Mouse (Mus musculus) hindlimb bud, embryonic 11.5 days (tissue): ENCODE results near the gene Fstl5.
"Not testable (repeated sequence)": the region's sequence is repeated elsewhere in the genome, so short reads cannot be mapped to it uniquely, and the experiment has no call there.

Experiments used
- DNase-seq: peaks from one replicate; pipeline ENCODE4 v3.0.0-alpha.2; 2012; ENCODE audit warnings: low read depth, low spot score; ENCODE audit errors: extremely low spot score

Gene Fstl5

DNA sequence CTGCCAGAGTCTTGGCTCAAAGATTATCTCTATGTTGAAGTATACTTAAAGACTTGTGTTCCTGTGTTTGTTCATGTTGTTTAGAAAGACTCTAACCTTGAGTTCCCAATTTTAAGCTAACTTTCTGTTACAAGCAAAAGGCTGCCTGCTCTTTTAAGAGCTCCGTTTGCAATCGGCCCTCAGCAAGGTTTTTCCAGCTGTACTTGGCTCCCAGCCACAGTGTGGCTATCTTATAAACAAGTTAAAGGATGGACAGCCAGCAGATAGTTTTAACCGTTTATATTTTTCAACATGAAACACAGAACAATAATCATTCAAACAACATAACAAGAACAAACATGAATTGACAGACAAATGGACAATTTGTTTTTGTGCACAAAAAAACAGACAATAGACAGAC is 433.8 kb downstream of the Fstl5 start:
- DNase-seq: not testable (repeated sequence)

DNA sequence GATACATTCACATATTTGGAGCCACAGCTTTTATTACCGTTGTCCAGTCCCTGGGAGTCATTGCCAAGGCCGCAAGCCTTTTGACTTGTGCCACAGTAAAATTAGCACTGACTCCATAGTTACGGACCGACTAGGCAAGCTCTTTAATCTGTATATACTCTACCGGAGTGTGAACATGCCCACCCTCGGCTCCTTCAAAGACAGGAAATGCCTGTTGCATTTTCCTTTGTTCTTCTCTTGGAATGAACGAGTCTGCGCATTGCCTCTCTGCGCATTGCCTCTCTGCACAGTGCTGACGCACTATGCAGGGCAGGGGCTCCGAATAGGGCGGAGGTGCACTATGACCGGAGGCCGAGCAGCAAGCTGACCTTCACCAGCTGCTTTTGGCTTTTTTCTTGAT is 434.7 kb downstream of the Fstl5 start:
- DNase-seq: no peak

DNA sequence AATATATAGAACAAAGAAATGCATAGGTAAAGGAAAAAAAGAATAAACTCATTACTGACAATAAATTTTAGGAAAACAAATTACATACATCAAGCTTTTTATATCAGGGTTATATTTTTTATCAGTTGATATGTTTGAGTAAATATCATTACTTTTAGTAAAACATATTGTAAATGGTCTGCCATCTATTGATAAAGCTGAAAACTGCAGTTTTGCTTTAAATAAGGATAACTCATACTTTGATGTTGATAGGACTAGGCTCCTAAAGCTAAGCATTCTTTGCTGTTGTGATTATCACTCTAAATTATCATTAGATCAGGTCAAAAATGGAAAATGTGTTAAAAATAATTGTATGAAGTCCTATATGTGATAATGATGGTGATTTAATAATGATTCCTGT is 493.3 kb downstream of the Fstl5 start:
- no peak for DNase-seq

DNA sequence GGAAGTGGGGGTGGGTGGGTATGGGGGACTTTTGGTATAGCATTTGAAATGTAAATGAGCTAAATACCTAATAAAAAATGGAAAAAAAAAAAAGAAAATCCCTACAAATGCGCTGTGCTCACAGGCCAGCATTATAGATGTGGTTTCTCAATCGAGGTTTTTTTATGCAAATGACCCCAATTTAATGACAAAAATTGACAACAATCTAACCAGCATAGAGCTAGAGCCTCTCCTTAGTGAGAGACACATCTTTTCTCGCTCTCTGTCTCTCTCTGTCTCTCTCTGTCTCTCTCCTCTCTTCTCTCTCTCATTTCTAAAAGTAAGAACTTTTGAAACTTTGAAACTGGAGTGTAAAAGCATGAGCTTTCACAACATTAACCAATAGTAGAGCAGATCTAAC is 498.4 kb downstream of the Fstl5 start:
- DNase-seq: no peak

DNA sequence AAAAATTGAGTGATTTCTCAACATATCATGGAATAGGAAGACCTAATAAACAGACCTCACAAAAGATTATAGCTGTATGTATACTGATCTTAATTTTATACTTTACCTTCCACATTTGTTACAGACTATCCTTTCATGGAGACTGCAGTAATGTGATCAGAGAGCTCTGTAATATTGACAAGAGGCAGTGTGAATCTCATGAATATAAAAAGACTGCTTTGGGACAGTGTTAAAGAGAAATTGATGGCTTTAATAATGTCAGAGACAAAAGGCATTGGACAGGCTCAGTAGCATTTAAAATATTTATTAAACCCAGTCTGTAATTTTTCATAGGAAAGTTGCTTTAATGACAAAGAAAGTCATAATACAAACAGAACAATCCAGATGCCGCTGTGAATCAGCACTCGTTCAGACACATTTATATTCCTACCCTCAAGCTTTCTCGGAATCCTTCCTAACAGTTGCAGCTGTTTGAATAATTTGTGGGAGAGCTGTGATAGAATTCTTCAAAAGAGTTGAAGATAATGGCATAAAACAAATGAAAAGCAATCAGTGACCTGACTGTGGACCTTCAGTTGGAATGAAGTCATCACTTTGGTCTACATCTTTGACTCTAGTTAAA is 499.0 kb downstream of the Fstl5 start:
- DNase-seq: no peak

DNA sequence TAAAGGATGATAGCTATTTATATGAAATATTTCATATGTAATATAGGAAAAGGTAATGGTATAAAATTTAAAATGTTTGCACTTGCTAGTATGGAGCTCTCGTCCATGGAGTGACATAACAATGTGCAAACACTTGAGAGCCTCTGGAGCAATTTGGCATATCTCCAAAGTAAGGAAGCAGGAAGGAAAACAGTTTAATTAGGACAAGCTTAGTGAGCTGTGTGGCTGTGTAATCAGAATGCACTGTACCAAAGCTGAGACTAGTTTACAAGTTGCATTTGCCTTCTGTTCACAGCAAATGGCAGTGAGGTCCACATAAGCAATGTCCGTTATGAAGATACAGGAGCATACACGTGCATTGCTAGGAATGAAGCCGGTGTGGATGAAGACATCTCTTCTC is 519.1 kb downstream of the Fstl5 start:
- DNase-seq: no peak

DNA sequence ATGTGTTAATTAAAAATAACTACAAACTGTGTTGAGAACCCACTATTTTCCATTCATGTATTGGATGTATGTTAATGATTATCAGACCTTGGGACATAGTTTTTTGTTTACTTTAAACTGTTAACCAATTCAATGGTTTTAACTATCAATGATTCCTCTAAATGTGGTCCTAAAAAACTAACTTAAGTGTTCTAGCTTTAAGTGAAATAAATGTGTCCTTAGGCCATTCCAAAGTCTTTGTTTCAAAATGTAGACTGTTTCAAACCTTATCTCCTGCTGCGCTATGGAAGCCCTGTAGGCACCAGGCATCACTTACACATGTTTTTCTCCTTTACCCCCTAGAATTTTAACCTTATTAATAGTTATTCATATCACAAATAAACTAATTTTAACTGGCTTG is 546.0 kb downstream of the Fstl5 start:
- no peak for DNase-seq

DNA sequence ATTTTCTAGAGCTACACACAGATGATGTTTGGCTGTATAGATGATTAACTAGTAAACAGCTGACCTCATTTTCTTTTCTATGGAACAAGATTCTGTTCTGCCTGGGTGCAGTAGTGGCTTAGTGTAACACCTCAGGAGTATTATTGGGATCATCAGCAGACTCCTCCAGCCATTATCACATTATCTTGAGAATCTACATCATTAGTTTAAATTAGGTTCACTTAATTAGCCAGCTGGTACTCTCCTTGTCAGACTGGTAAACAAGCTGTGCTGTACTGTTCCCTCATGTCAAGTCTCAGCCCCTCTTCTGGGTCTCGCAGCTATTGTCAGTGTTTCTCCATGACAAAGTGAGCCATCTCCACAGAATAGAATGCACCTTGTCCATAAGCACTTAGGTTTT is 580.2 kb downstream of the Fstl5 start:
- DNase-seq: no peak

DNA sequence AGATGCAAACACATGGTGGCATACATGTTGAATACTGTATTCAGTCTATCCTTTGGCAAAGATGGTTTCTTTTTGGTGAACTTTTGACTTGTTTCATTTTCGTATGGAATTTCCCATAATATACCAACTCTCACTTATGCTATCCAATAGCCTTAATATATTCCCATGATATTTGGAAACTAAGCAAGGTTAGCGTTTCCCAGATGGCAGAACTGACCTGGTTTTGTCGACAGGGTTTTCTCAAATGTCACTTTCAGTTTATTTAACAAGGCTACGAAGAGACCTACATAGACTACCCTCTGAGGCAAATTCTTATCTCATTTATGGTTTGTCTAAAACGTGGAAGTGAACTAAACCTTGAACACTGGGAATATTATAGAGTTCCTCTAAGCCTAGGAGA is 596.8 kb downstream of the Fstl5 start:
- DNase-seq: no peak

DNA sequence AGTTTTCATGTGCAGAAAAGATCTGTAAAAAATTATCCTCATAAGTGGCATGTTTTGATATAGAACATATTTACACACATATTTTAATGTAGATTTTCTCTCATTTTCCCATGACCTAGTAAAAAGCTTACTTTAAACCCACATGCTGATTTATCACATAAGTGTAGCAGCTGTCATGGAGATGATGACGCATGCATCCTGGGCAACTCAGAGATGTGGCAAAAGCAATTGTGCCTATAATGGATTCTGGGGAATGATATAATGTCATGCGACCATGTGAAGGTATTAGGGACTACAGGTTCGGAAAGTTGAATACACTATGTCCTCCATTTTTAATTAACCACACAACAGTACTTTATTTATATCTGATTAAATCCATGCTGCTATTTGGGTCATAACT is 601.9 kb downstream of the Fstl5 start:
- DNase-seq: no peak

DNA sequence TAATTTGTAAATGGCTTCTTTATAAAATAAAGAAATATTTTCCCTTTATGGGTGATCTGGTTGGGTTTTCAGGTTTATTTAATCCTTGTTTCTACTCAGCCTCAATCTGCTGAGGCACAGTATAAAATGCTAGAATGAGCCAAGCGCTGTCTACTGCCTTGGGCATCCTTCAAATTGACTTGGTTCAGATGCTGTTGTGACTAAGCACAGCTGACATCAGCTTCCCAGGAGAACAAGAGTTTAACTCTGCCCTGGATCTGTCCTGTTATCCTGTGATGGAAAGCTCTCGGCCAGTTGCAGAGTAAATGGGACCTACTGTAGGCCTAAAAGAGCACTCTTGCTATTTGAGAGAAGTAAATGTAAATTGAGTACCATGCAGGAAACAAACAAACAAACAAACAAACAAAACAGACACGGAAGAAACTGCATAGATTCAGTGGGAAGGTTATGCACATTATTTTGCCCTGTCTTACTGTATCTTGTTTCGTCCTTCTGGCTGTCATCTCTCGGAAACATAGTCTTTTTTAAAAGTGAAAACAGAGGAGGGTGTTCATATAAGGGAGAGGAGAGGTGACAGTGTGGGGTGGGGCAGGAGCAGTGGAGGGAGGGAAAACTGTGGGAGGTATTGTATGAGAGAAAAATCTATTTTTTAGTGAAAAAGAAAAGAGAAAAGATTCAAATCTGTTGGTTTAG is 605.9 kb downstream of the Fstl5 start:
- no peak for DNase-seq

DNA sequence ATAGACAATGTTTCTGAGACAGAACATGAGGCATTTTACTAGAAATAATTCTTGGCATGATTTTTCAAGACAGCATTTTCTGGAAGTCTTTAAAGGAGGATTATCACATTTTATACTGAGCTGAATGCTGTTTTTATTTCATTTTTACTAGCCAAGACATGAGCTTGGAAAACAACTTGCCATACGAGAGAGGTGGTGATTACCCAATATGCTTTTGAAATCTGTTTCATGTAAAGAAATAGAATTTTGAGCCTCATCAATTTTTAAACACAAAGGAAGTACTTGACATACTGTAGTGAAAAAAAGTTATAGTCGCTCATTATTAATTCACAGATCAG is 606.4 kb downstream of the Fstl5 start:
- DNase-seq: no peak

DNA sequence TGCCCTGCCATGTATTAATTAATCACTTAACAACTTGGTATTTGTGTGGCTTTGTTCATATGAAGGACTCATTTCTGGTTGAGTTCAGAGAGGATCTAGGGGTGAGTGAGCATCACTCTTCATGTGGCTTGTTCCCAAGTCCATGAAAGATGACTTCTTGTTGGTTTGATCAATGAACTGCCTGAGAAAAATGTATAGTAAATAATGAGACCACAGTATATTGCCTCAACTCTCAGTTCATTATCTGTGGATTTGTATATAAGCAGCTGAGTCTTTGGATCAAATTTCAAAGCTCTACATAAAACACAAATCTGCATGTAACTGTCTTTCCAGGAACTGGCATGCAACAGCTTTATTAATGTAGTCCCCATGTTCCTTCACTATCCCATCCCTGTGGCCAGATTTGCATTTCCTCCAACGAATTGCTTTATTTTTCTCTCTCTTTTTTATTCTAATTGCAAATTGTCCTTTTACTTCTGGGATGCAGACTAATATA is 623.1 kb downstream of the Fstl5 start:
- DNase-seq: no peak

DNA sequence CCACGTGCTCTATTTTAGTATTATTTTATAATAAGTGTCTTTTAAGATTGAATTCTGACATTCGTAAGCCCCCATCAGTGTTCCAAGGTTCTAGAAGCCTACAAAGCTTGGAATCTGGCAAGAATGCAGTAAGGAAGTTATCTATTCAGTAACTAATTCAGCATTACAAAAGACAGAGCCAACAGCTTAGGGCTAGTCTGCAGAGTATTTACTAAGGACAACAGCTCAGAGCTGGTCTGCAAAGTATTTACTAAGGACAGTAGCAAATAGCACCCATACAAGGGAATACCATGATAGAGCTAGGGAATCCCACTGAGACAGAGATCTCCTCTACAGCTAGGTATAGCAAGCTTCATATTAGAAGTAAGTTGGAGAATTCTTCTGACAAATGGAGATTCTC is 665.2 kb downstream of the Fstl5 start:
- no peak for DNase-seq
